Mouse (Mus musculus): ENCODE data around the gene Fam71a. TPM values are rescaled to one million over a fixed set of nuclear protein-coding genes. Genes with fewer than 3 reads are reported as not detected.

The Fam71a gene
- polyA plus RNA-seq, 1 experiment from 2014 or later, result not detected

- Histone ChIP-seq H3K4me2 (no peak overlapping the region), H3K27me3 (no peaks in the 10 kb centered on the region), H3K9ac (no peak overlapping the region), H3K36me3 (no peaks in the 10 kb centered on the region), H3K9me3 (no peaks in the 10 kb centered on the region), H3K4me1 (no peaks in the 10 kb centered on the region), H3K27ac (no peak overlapping the region), H3K4me3 (no peak overlapping the region)
- ATAC-seq (ENCODE audit: insufficient number of reproducible peaks, insufficient read depth, low FRiP score, low TSS enrichment, low read depth), result no peak
- 94% methylated on average over 4 of the region's 4 CpGs for WGBS
Observed at GRCm38 (mm10) chr1:191138436-191138835, 26.2 kb downstream of the Fam71a start.

GRCm38 (mm10) chr1:191135406-191135805 lies 29.2 kb downstream of the Fam71a start:
- WGBS, result 42% methylated on average over 4 of the region's 4 CpGs
- no peak for ATAC-seq (ENCODE audit: insufficient number of reproducible peaks, insufficient read depth, low FRiP score, low TSS enrichment, low read depth)
- H3K4me1 ChIP-seq, result no peaks in the 10 kb centered on the region

GRCm38 (mm10) chr1:191132934-191133333 lies 31.7 kb downstream of the Fam71a start:
- no peaks in the 10 kb centered on the region for H3K27me3 ChIP-seq
- whole genome bisulfite sequencing, result 69% methylated on average over 5 of the region's 5 CpGs
- H3K9ac ChIP-seq, result no peak overlapping the region
- no peak overlapping the region for H3K4me2 ChIP-seq
- no peaks in the 10 kb centered on the region for H3K36me3 ChIP-seq
- H3K9me3 ChIP-seq, result peaks cover 10% of the 10 kb centered on the region
- no peak overlapping the region for H3K4me3 ChIP-seq
- H3K27ac ChIP-seq, result no peak overlapping the region
- ATAC-seq (ENCODE audit: insufficient number of reproducible peaks, insufficient read depth, low FRiP score, low TSS enrichment, low read depth), result no peak
- no peaks in the 10 kb centered on the region for H3K4me1 ChIP-seq

More at GRCm38 (mm10) chr1:191135406-191135805, 29.2 kb downstream of the Fam71a start:
- H3K36me3 ChIP-seq, result no peaks in the 10 kb centered on the region
- H3K27me3 ChIP-seq, result no peaks in the 10 kb centered on the region
- H3K27ac ChIP-seq, result no peak overlapping the region
- H3K4me3 ChIP-seq, result no peak overlapping the region
- H3K9ac ChIP-seq, result no peak overlapping the region
- H3K4me2 ChIP-seq, result no peak overlapping the region
- no peaks in the 10 kb centered on the region for H3K9me3 ChIP-seq

- H3K4me3 ChIP-seq, result no peak overlapping the region
- no peaks in the 10 kb centered on the region for H3K36me3 ChIP-seq
- no peak overlapping the region for H3K27ac ChIP-seq
- no peak overlapping the region for H3K4me2 ChIP-seq
- H3K27me3 ChIP-seq, result no peaks in the 10 kb centered on the region
- WGBS, result 72% methylated on average over 5 of the region's 5 CpGs
- H3K4me1 ChIP-seq, result no peaks in the 10 kb centered on the region
- H3K9ac ChIP-seq, result no peak overlapping the region
- no peak for ATAC-seq (ENCODE audit: insufficient number of reproducible peaks, insufficient read depth, low FRiP score, low TSS enrichment, low read depth)
- H3K9me3 ChIP-seq, result peaks cover 10% of the 10 kb centered on the region
Observed at GRCm38 (mm10) chr1:191132240-191132639, 32.4 kb downstream of the Fam71a start.

GRCm38 (mm10) chr1:191131692-191132091 lies 32.9 kb downstream of the Fam71a start:
- Histone ChIP-seq H3K9me3 (peaks cover 10% of the 10 kb centered on the region), H3K36me3 (no peaks in the 10 kb centered on the region), H3K4me3 (no peak overlapping the region), H3K4me1 (no peaks in the 10 kb centered on the region), H3K27me3 (no peaks in the 10 kb centered on the region), H3K27ac (no peak overlapping the region), H3K4me2 (no peak overlapping the region), H3K9ac (no peak overlapping the region)
- 96% methylated on average over 2 of the region's 2 CpGs for WGBS
- ATAC-seq (ENCODE audit: insufficient number of reproducible peaks, insufficient read depth, low FRiP score, low TSS enrichment, low read depth), result no peak

- H3K9ac ChIP-seq, result peak overlapping the region; percentile 61
- peak; percentile 64; the same call in 1 of the 2 replicates for ATAC-seq (ENCODE audit: insufficient number of reproducible peaks, insufficient read depth, low FRiP score, low TSS enrichment, low read depth)
- H3K4me2 ChIP-seq, result peak overlapping the region; percentile 65
- H3K4me3 ChIP-seq, result peak overlapping the region; percentile 43
- H3K9me3 ChIP-seq, result peaks cover 10% of the 10 kb centered on the region
- H3K36me3 ChIP-seq, result no peaks in the 10 kb centered on the region
- H3K27me3 ChIP-seq, result peaks cover 16% of the 10 kb centered on the region
- no peak overlapping the region for H3K27ac ChIP-seq
- 0 out of 2 replicates have a peak, but pooled peaks cover 6% of the 10 kb centered on the region for H3K4me1 ChIP-seq
- WGBS, result 12% methylated on average over 38 of the region's 38 CpGs
Observed at GRCm38 (mm10) chr1:191125811-191126638, 38.6 kb downstream of the Fam71a start.

- Histone ChIP-seq H3K4me2 (no peak overlapping the region), H3K4me3 (no peak overlapping the region)
- 66% methylated on average over 4 of the region's 4 CpGs for WGBS
Observed at GRCm38 (mm10) chr1:191124288-191124687, 40.3 kb downstream of the Fam71a start.

GRCm38 (mm10) chr1:191123696-191124095 lies 40.9 kb downstream of the Fam71a start:
- ATAC-seq (ENCODE audit: insufficient number of reproducible peaks, insufficient read depth, low FRiP score, low TSS enrichment, low read depth), result no peak
- Histone ChIP-seq H3K27me3 (peaks cover 16% of the 10 kb centered on the region), H3K4me3 (no peak overlapping the region), H3K27ac (no peak overlapping the region), H3K4me1 (0 out of 2 replicates have a peak, but pooled peaks cover 6% of the 10 kb centered on the region), H3K9me3 (no peaks in the 10 kb centered on the region), H3K9ac (no peak overlapping the region), H3K36me3 (no peaks in the 10 kb centered on the region), H3K4me2 (no peak overlapping the region)
- WGBS, result 79% methylated on average over 2 of the region's 2 CpGs

More at GRCm38 (mm10) chr1:191124288-191124687, 40.3 kb downstream of the Fam71a start:
- H3K9ac ChIP-seq, result no peak overlapping the region
- no peak for ATAC-seq (ENCODE audit: insufficient number of reproducible peaks, insufficient read depth, low FRiP score, low TSS enrichment, low read depth)
- H3K27me3 ChIP-seq, result peaks cover 16% of the 10 kb centered on the region
- no peaks in the 10 kb centered on the region for H3K36me3 ChIP-seq
- H3K27ac ChIP-seq, result no peak overlapping the region
- 0 out of 2 replicates have a peak, but pooled peaks cover 6% of the 10 kb centered on the region for H3K4me1 ChIP-seq
- H3K9me3 ChIP-seq, result peaks cover 2% of the 10 kb centered on the region

- Histone ChIP-seq H3K4me1 (0 out of 2 replicates have a peak, but pooled peaks cover 6% of the 10 kb centered on the region), H3K27me3 (peaks cover 16% of the 10 kb centered on the region), H3K27ac (no peak overlapping the region), H3K9me3 (no peaks in the 10 kb centered on the region), H3K4me2 (no peak overlapping the region), H3K4me3 (no peak overlapping the region), H3K9ac (no peak overlapping the region), H3K36me3 (no peaks in the 10 kb centered on the region)
- WGBS, result 67% methylated on average over 3 of the region's 3 CpGs
- no peak for ATAC-seq (ENCODE audit: insufficient number of reproducible peaks, insufficient read depth, low FRiP score, low TSS enrichment, low read depth)
Observed at GRCm38 (mm10) chr1:191122744-191123143, 41.9 kb downstream of the Fam71a start.

GRCm38 (mm10) chr1:191115514-191116238 lies 48.9 kb downstream of the Fam71a start:
- no peak overlapping the region for H3K4me2 ChIP-seq
- 82% methylated on average over 11 of the region's 11 CpGs for WGBS
- H3K36me3 ChIP-seq, result no peaks in the 10 kb centered on the region
- peaks cover 14% of the 10 kb centered on the region for H3K4me1 ChIP-seq
- H3K27me3 ChIP-seq, result no peaks in the 10 kb centered on the region
- H3K9ac ChIP-seq, result no peak overlapping the region
- no peak for ATAC-seq (ENCODE audit: insufficient number of reproducible peaks, insufficient read depth, low FRiP score, low TSS enrichment, low read depth)
- H3K9me3 ChIP-seq, result no peaks in the 10 kb centered on the region
- H3K27ac ChIP-seq, result no peak overlapping the region
- no peak overlapping the region for H3K4me3 ChIP-seq

- no peak overlapping the region for H3K27ac ChIP-seq
- H3K36me3 ChIP-seq, result no peaks in the 10 kb centered on the region
- H3K4me1 ChIP-seq, result peaks cover 16% of the 10 kb centered on the region
- WGBS, result 70% methylated on average over 7 of the region's 7 CpGs
- no peaks in the 10 kb centered on the region for H3K9me3 ChIP-seq
- H3K9ac ChIP-seq, result no peak overlapping the region
- H3K4me3 ChIP-seq, result no peak overlapping the region
- no peak overlapping the region for H3K4me2 ChIP-seq
- no peaks in the 10 kb centered on the region for H3K27me3 ChIP-seq
- ATAC-seq (ENCODE audit: insufficient number of reproducible peaks, insufficient read depth, low FRiP score, low TSS enrichment, low read depth), result no peak
Observed at GRCm38 (mm10) chr1:191114868-191115267, 49.7 kb downstream of the Fam71a start.

Data from embryonic facial prominence, embryonic 13.5 days (tissue).